Mouse (Mus musculus) midbrain, embryonic 11.5 days (tissue): ENCODE data around the gene Dennd2d. TPM values are rescaled to one million over a fixed set of nuclear protein-coding genes. Genes with fewer than 3 reads are reported as not detected.
A peak's percentile ranks its signal among the peaks of the same experiment; 100 is the strongest.

Experiments used
- ATAC-seq: fragments of 200-750 bp; cut with Nextera tagmentation; 2 replicates; pipeline ENCODE4 v1.8.0; 2017; ENCODE audit warnings: moderate TSS enrichment, moderate library complexity; ENCODE audit not compliant: low FRiP score
- DNase-seq: peaks from one replicate; pipeline ENCODE4 v3.0.0; 2015; ENCODE audit warnings: low spot score; ENCODE audit errors: missing footprints
- H3K27ac ChIP-seq: fragments of 300-500 bp; sonication (generic); 2 replicates; pipeline ENCODE4 v1.5.1; 2014; ENCODE audit warnings: low read depth, low read length
- H3K27me3 ChIP-seq: fragments of 300-500 bp; sonication (generic); 2 replicates; pipeline ENCODE4 v1.6.1; 2014; ENCODE audit warnings: mild to moderate bottlenecking, low read length, moderate library complexity, mixed read lengths; ENCODE audit not compliant: control insufficient read depth, insufficient read depth
- H3K36me3 ChIP-seq: fragments of 300-500 bp; sonication (generic); 2 replicates; pipeline ENCODE4 v1.6.1; 2014; ENCODE audit warnings: mild to moderate bottlenecking, low read length, moderate library complexity, mixed read lengths; ENCODE audit not compliant: control insufficient read depth, insufficient read depth
- H3K4me1 ChIP-seq: fragments of 300-500 bp; sonication (generic); 2 replicates; pipeline ENCODE4 v1.6.1; 2014; ENCODE audit warnings: low read length; ENCODE audit not compliant: control insufficient read depth, insufficient read depth
- H3K4me2 ChIP-seq: fragments of 300-500 bp; sonication (generic); 2 replicates; pipeline ENCODE4 v1.6.1; 2014; ENCODE audit warnings: mild to moderate bottlenecking, moderate library complexity
- H3K4me3 ChIP-seq: fragments of 300-500 bp; sonication (generic); 2 replicates; pipeline ENCODE4 v1.5.1; 2014; ENCODE audit warnings: low read depth, low read length
- H3K9ac ChIP-seq: fragments of 300-500 bp; sonication (generic); 2 replicates; pipeline ENCODE4 v1.6.1; 2014; ENCODE audit warnings: low read length
- H3K9me3 ChIP-seq: fragments of 300-500 bp; sonication (generic); 2 replicates; pipeline ENCODE4 v1.6.1; 2016; ENCODE audit warnings: low read length; ENCODE audit not compliant: control insufficient read depth
- WGBS: fragments of 180-500 bp; shearing (Covaris S2); extraction: QIAGEN DNeasy Blood & Tissue Kit; methylation state at CpG from one replicate; pipeline ENCODE4 v1.1.7; 2014; 5-methylcytosine and 5-hydroxymethylcytosine counted together
- polyA plus RNA-seq: library from polyadenylated mRNA; unstranded; fragments of >200 nt; fragmentation: Nextera tagmentation; extraction: Ambion mirVana; gene quantifications from 2 replicates; pipeline ENCODE4 v1.2.1, GENCODE M21; 2014

The Dennd2d gene
- 0.72 and 0.80 TPM in 2 replicates for polyA plus RNA-seq

DNA sequence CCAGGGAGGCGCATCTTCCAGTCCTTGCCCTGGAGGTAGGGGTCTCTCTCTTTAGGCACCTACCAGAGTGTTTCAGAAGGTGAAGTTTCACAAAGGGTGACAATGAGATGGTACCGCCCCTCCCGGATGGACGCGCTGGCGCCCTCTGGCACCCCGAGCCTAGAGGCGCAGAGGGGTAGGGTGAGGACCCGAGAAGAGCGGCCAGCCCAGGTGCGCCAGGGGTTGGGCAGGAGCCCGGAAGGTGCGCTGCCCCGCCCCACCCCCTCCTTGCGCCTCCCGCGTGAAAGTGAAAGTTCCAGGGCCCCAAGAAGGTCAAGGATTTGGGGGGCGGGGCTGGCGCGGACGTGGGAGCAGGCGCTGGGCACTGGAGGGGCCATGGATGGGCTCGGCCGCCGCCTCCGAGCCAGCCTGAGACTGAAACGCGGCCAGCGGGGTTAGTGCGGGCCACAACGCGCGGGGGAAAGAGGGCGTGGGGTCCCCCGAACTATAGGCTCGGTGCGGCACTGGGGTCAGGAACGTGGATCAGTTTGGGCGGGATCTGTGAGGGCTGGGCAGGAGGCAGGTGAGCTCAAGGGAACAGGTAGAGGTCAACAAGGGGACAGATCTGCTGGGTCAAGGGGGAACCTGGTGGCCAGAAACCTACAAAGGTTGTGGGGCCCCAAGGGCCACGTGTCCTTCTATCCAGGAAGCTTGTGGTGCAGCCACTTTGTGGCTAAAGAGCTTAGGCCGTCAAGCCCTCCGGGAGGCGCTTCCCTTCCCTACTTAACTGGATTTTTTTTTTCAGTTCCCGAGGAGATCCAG lies at the start of gene Dennd2d:
Gene Dennd2d, plus strand, starts transcription at position 125 of the 801 bp plus-strand sequence.
- peak within 1 kb of the TSS; percentile 48 for H3K4me3 ChIP-seq
- H3K4me2 ChIP-seq = peak within 1 kb of the TSS; percentile 95
- DNase-seq (peak; percentile 89), ATAC-seq (peak; percentile 84)
- H3K36me3 ChIP-seq = no peaks in the 10 kb centered on the region
- peaks cover 6% of the 10 kb centered on the region; the same call in 1 of the 2 replicates for H3K27me3 ChIP-seq
- peak within 1 kb of the TSS; percentile 61 for H3K9ac ChIP-seq
- 0 out of 2 replicates have a peak, but pooled peaks cover 6% of the 10 kb centered on the region for H3K4me1 ChIP-seq
- no peaks in the 10 kb centered on the region for H3K9me3 ChIP-seq
- 1% methylated on average over 44 of the region's 44 CpGs for WGBS
- H3K27ac ChIP-seq = no peak within 1 kb of the TSS

DNA sequence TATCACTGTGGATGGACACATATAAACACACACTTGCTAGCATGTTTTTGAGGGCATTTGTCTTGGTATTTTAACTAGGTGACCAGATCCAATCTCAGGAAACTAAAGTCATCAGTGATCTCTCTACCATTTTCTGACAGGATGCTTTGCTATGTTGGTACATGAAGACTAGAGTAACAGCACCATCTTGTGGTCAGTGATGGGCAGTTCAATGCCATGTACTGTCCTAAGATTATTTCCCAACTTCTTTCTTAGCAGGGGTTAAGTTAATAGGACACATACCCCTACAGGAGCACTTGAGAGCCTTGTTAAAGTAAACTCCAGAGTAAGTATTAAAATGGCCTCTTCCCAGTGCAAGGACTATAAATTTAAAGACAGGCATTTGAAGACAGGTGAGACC lies 33.6 kb upstream of the Dennd2d start:
- Histone ChIP-seq H3K4me3 (no peak overlapping the region), H3K9me3 (no peaks in the 10 kb centered on the region), H3K27ac (no peak overlapping the region), H3K4me1 (no peaks in the 10 kb centered on the region), H3K4me2 (no peak overlapping the region), H3K9ac (no peak overlapping the region), H3K36me3 (no peaks in the 10 kb centered on the region), H3K27me3 (no peaks in the 10 kb centered on the region)
- ATAC-seq (peak; percentile 85), DNase-seq (peak; percentile 89)

DNA sequence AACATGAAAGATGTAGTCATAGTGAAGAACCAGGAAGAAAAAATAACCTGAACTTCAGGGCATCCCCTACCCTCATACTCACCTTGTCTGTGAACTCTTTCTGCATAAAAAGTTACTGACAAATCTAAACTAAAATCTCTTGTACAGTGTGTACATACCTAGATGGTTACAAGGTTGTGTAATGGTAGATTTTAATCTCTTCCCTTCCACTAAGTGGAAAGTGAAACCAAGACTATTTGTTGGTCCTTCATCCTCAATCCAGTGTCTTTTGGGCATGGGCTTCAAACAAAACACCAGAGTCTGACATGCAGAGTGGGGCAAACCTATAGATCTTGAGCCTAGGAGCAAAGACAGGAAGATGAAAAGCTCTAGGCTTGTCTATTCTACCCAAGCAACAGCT lies 33.2 kb upstream of the Dennd2d start:
- Histone ChIP-seq H3K9ac (no peak overlapping the region), H3K9me3 (no peaks in the 10 kb centered on the region), H3K4me3 (no peak overlapping the region), H3K27ac (no peak overlapping the region), H3K4me2 (no peak overlapping the region), H3K27me3 (no peaks in the 10 kb centered on the region), H3K36me3 (no peaks in the 10 kb centered on the region), H3K4me1 (no peaks in the 10 kb centered on the region)
- ATAC-seq (no peak), DNase-seq (no peak)

DNA sequence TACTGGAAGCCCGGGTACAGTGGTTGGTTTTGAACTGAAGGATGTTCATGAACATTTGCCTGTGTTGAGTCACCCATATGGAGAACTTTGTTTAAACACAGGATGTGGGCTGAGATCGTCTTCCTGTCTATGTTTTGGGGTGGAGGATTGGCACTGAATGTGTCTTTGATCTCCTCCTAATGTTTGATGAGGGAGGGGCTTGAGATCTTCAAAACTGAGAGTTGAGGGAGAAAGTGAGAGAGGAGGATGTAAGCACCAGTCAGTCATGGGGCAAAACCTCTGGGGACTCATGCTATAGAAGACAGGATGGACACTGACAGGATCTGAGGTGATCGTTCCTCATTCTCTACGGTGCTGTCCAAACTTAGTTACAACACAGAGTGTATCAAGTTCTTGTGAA lies 32.6 kb upstream of the Dennd2d start:
- no peaks in the 10 kb centered on the region for H3K4me1 ChIP-seq
- DNase-seq = no peak
- no peak overlapping the region for H3K27ac ChIP-seq
- H3K36me3 ChIP-seq = no peaks in the 10 kb centered on the region
- H3K9ac ChIP-seq = no peak overlapping the region
- WGBS = 82% methylated on average over 4 of the region's 4 CpGs
- H3K4me2 ChIP-seq = no peak overlapping the region
- no peak for ATAC-seq
- no peaks in the 10 kb centered on the region for H3K9me3 ChIP-seq
- H3K27me3 ChIP-seq = no peaks in the 10 kb centered on the region
- H3K4me3 ChIP-seq = no peak overlapping the region

DNA sequence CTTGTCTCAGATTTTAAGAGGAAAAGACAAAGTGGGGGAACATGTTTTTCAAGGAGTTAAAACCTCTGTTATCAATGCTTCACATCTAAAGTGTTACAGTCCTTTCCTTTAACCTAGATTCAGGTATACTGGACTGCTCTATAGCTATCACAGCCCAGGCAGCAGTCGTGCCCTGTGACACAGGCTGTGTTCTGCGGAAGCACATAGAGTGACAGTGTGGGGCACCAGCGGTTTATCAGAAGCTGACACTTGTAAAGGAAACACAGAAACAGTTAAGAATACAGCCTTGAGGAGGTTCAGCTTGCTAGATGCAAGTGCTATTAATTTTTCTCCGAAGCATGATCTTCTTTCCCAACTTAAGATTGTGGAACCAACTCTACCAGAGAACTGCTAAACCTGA lies 29.6 kb upstream of the Dennd2d start:
- no peak for ATAC-seq
- no peak for DNase-seq
- 77% methylated on average over 4 of the region's 4 CpGs for WGBS

DNA sequence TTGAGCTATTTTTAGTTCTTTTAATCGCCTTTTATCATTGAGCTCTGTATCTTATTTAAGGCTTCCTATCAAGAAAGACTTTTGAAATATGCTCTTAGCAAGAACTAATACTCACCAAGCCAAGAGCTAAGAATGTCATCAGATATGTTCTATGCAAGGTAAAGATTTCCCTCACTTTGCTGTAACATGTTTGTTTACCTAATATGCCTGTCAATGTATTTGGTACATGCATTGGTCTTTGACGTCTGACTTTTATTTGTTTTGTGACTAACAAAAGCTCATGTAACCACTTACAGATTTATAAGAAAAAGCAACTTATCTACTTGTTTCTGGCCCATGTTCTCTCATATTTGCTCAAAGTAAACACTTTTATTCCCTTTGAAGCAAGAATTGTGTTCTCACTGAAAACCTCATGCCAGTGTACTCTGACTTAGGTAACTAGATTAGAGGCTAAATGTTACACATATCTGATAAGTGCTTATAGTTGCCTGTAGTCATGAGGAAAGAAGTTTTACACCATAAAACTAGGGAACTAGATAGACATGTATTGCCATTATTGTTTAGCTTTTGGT lies 24.8 kb upstream of the Dennd2d start:
- 80% methylated on average over 2 of the region's 2 CpGs for WGBS
- ATAC-seq = no peak

More for the DNA sequence above, 29.6 kb upstream of the Dennd2d start:
- no peak overlapping the region for H3K4me2 ChIP-seq
- no peaks in the 10 kb centered on the region for H3K4me1 ChIP-seq
- H3K9ac ChIP-seq = no peak overlapping the region
- H3K27ac ChIP-seq = no peak overlapping the region
- no peaks in the 10 kb centered on the region for H3K36me3 ChIP-seq
- H3K9me3 ChIP-seq = no peaks in the 10 kb centered on the region
- no peaks in the 10 kb centered on the region for H3K27me3 ChIP-seq
- no peak overlapping the region for H3K4me3 ChIP-seq

DNA sequence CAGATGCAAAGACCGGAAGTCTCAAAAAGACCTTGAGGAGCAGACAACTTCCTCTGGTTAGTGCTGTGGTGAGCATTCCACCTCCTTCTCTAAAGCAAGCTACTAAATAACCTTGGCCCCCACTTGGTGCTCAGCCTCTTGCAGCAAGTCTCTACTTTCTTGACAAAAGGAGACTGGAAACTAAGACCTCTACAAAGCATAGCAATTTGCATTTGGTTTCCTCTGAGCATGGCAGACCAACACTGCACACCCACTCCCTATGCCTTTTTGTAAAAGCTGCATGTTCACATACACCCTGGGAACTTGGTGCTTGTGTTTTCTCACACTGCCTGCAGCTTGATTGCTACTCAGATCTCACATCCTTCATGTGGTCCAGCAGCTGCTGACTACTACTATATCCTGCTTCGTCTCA lies 20.1 kb upstream of the Dennd2d start:
- DNase-seq (no peak), ATAC-seq (no peak)
- 93% methylated on average over 2 of the region's 2 CpGs for WGBS
- H3K4me1 ChIP-seq = no peaks in the 10 kb centered on the region
- H3K9me3 ChIP-seq = no peaks in the 10 kb centered on the region
- no peak overlapping the region for H3K9ac ChIP-seq
- no peak overlapping the region for H3K4me2 ChIP-seq
- no peaks in the 10 kb centered on the region for H3K27me3 ChIP-seq
- no peak overlapping the region for H3K4me3 ChIP-seq
- H3K27ac ChIP-seq = no peak overlapping the region
- H3K36me3 ChIP-seq = no peaks in the 10 kb centered on the region

More for the DNA sequence above, 24.8 kb upstream of the Dennd2d start:
- no peak overlapping the region for H3K4me2 ChIP-seq
- no peak overlapping the region for H3K27ac ChIP-seq
- H3K9ac ChIP-seq = no peak overlapping the region
- no peak for DNase-seq
- H3K27me3 ChIP-seq = no peaks in the 10 kb centered on the region
- H3K36me3 ChIP-seq = no peaks in the 10 kb centered on the region
- H3K9me3 ChIP-seq = no peaks in the 10 kb centered on the region
- H3K4me1 ChIP-seq = no peaks in the 10 kb centered on the region
- no peak overlapping the region for H3K4me3 ChIP-seq

DNA sequence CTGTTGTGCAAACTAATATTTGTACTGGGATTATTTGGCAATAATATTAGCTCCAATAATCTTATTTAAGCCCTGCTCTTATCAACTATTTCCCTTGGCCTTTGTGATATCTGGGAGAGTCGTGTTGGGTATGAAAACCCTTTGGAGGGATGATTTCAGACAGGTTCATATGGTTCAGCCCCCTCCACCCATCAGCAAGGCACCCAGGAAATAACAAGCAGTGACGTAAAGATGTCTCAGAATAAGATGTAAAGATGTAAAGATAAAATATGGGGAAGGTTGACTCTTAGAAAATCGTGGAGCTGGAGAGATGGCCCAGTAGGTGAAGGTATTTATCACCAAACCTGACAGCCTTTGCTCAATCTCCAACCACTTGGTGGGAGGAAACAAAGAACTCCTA lies 19.7 kb upstream of the Dennd2d start:
- H3K27ac ChIP-seq = no peak overlapping the region
- ATAC-seq (no peak), DNase-seq (no peak)
- H3K27me3 ChIP-seq = no peaks in the 10 kb centered on the region
- H3K4me1 ChIP-seq = no peaks in the 10 kb centered on the region
- no peaks in the 10 kb centered on the region for H3K9me3 ChIP-seq
- no peak overlapping the region for H3K9ac ChIP-seq
- H3K36me3 ChIP-seq = no peaks in the 10 kb centered on the region
- H3K4me2 ChIP-seq = no peak overlapping the region
- WGBS = 70% methylated on average over 3 of the region's 3 CpGs
- H3K4me3 ChIP-seq = no peak overlapping the region

DNA sequence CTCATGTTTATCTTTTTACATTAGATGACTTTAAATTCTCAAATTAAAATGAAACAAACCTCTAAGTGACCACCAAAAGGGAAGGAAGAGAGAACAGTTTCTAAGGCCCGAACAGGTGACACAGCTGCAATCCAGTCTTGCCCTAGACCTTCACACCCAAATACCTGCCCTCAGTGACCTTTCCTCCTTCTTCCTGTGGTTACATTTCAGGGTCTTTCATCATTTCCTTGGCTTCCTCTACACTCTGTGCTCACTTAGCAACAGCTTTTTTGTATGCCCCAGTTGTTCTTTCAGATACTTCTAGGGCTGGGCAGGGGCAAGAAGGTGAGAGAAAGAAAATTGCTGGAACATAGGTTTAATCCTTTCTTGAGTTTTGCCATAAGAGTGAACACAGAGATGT lies 17.5 kb upstream of the Dennd2d start:
- WGBS = 92% methylated on average over 1 of the region's 1 CpGs
- H3K4me1 ChIP-seq = no peaks in the 10 kb centered on the region

More for the DNA sequence above, 17.5 kb upstream of the Dennd2d start:
- H3K4me2 ChIP-seq = no peak overlapping the region
- no peaks in the 10 kb centered on the region for H3K27me3 ChIP-seq
- no peak overlapping the region for H3K27ac ChIP-seq
- no peak overlapping the region for H3K4me3 ChIP-seq
- no peak overlapping the region for H3K9ac ChIP-seq
- no peaks in the 10 kb centered on the region for H3K36me3 ChIP-seq
- no peak for DNase-seq
- ATAC-seq = no peak
- H3K9me3 ChIP-seq = no peaks in the 10 kb centered on the region
